Mouse (Mus musculus) frontal cortex, postnatal 25 days (tissue): Measurements from ENCODE around the gene Ubash3a.

Experiments used
- DNase-seq, 2 experiments: peaks; one replicate each; pipeline ENCODE4 v3.0.0; 2022; ENCODE audit warnings: low spot score in 2 of 2

The Ubash3a gene

DNA sequence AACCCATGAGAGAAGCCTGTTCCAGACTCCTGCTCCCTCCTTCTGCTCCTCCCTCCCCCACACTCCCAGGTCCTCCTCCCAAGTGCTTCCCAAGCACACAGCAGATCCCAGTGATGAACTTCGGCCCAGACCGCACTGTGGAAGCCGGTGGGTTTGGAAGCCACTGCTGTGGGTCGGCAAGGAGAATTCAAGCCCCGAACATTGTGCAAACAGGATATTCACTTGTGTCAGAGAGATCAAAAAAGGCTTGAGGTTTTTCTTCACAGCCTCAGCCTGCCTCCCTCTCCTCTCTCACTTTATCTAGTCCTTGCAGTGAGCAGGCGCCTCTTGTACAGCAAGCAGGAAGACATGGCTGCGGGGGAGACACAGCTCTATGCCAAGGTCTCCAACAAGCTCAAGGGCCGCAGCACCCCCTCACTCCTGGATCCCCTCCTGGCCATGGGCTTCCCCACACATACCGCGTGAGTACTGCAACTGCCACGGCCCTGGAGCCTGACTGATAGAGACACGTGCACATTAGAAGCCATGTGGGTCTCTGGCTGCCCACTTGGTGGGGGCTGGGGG lies at the start of gene Ubash3a:
Gene Ubash3a, plus strand, starts transcription at position 103 of the 564 bp plus-strand sequence.
- DNase-seq, result no peak

DNA sequence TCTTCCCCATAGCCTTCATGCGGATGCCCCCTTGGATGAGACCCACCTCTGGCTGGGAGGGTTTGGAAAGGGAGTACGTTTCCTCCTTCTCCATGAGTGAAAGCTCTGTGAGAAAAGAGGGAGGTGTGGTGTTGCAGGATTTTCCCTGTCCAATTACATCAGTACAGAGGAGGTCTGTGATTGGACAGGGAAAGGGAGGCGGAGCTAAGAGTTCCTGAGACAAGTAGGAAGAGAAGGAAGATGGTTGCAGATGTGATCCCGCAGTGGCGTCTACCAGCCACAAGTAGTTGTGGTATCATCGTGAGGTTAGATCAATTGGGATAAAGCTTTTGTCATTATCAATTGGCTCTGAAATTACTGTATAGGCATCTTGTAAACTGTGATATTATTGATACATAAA lies 49.8 kb upstream of the Ubash3a start:
- DNase-seq, result no peak

DNA sequence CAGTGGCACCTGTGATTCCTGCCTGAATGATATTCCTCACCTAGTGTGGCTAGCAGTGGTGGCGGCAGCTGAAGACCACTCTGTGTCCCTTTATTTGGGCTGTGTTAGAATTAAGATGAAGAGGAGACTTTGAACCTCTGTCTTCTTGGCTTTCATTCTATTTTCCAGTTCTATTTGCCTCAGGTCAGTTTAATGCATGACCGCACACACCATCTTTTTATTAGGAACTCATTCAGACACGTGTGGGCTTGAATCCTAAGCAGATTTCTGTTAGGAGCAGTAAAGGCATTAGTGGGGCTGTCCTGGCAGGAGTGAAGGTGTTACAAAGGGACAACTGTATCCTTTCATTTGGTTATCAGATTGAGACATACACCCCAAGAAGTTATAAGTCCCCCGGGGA lies 47.4 kb upstream of the Ubash3a start:
- no peak for DNase-seq

DNA sequence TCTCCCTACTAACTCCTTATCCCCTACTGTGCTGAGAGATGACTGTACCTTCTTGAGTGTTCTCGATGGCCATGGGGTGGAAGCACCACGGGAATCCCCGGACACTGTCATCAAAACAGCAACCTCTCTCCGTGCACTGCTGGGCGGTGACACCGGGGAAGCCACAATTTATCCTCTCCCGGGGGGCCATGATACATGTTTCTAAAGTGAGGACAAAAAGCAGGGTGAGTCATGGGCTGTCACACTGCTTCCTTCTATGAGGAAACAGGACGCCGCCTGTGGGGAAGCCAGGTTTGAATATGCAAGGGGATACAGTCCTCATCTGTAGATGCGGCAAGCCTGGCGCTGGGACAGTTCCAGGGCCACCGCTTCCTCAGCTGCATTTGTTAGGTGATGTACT lies 45.1 kb upstream of the Ubash3a start:
- DNase-seq, result no peak

DNA sequence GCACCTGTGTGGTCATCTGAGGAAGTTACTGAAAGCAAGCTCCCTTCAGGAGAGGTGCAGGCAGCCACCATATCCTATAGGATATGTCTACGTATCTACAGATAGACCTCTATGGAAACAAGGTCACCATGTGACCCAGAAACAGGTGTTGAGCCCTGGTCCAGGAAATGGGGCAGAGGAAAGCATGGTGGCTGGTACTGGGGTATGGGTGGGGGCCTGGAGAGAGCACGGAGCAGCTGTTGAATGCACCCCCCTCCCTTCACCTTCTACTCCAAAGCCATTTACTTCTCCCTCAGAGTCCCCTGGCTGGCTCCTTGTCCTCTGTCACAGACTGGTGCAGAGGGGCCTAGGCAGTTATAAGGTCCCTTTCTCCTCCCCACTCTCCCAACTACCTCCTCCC lies 43.9 kb upstream of the Ubash3a start:
- DNase-seq, result no peak

DNA sequence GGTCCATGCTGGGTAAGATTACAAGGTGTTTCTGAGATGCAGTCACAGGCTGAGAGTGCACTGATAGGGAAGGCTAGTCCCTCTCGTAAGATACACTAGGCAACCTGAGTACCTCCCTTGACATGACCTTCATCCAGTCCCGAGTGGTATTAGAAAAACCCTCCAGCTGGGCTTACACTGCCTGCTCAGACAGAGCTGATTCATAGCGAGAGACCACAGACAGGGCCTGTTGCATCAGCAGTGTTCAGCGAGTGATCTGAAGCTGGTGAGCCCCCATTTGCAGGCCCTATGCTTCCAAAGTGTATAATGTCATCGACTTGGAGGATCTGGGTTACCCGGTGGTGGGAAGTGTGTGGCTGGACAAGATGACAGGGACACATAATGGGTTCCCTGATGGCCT lies 42.5 kb upstream of the Ubash3a start, which contains the start of gene Tff1:
Gene Tff1, minus strand, starts transcription at position 151 of the 400 bp plus-strand sequence.
- DNase-seq, result no peak

DNA sequence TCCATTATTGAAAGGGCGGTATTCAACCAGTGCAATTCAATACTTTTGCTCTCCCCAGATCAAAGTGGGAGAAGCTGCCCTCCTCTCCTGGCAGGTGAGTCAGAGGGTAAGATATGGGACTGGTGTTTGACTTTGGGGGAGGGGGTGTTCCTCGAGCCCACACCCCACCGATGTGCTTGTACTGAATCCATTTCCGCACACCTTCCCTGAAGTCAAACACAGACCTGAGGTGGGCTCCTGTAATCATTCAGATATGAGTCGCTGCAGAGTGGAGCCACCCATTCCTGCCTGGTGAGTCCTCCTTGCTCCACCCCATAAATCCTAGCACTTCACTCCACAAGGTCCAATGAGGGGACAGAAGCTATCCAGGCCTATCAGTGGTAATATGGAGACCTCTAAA lies 37.9 kb upstream of the Ubash3a start:
- DNase-seq, result no peak

DNA sequence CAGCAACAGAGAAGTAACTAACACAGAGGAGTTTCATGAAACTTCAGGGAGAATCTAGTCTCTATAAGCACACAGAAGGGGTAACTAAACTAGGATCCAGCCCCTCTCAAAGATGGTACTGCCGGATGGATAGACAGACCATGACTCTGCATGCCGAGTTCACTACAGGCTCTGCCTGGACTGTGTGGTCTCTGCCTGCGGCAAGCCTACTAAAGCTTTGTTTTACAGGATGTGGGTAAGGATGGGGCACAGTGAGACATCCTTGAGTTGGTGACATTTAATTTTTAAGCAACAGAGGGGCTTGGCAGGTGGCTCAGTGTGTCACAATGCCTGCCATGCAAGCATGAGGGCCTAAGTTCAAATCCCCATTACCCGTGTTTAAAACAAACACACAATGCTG lies 31.4 kb upstream of the Ubash3a start:
- DNase-seq, result no peak

DNA sequence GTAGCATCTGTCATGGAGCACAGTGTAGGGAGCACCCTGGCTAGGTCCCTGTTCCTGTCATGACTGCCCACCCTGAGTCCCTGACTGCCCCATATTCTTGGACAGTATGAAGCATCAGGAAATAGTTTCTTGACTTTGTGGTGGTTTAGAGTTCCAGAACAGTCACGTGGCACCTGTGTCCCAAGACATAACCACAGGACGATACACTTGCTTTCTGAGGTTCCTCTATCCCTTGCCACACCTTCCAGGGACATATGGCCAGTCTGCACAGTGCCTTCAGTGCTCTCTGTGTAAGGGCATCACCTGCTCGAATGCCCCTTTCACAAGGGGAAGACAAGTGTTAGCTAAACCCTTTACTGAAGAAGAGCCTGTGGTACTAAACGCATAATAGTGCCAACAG lies 26.2 kb upstream of the Ubash3a start:
- no peak for DNase-seq

DNA sequence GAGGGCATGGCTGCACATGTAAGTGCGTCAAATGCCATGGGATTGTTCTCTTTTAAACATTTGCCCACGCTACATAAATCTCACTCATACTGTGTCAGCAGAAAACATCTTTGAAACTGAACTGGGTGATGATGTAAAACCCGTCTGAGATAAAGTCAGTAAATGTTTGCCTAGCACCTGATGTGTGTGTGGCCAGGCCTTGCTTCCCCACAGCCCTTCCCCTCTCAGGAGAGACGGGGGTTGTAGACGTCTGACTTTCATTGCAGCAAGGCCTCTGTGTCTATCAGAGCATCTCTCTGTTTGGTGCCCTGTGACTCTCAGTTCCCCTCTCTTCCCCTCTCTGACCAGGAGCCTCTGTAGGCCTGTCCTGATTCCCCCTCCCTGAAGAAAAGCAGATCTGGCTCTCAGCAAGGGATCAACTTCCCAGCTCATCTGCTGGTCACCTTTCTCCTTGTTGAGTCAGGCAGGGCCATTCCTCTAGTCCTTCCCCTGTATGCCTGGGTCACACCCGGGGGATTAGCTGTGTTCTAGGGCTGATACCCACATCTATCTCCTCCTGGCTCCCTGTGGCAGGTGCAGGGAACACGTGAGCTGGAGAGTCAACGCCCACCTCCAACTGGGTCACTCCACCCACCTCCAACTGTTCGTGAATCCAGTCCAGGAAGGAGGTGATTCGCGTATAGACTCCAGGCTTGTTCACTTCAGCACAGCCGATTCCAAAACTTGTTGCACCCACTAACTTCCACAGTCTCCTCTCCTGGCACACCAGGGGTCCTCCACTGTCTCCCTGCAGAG lies 24.3 kb upstream of the Ubash3a start:
- DNase-seq, result peak in 1 of 2 experiments; percentile 6

DNA sequence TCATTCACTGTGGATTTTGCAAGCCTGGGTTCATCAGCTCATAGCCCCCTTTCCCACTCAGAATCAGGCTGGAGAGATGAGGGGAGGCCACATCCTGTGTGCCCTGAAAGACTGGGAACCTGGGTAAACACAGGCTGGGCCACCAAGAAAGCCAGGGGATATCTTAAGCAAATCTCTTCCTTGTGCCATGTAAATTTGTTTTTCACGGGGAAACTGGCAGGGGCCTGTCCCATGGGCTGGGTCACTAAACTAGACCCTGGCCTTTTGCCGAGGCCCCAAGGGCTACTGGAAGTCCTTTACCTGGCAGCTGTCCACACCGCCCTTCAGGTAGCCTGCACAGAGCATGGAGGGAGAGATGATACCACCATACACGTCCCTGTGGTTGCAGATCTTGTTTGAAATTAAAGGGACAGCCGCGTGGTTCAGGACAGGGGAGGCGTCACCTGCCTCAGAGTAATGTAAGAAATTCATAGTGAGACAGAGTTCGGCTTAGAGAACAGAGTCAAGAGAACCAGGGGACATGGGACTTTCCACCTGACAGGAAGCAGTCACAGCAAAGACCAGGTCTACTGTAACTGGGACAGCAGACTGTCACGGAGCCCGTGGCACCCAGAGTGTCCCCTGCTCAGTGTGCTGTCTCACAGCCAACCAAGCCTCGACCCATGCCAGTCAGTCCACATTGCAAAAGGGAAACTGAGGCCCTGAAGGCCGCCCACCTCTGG lies 23.2 kb upstream of the Ubash3a start:
- DNase-seq, result no peak

DNA sequence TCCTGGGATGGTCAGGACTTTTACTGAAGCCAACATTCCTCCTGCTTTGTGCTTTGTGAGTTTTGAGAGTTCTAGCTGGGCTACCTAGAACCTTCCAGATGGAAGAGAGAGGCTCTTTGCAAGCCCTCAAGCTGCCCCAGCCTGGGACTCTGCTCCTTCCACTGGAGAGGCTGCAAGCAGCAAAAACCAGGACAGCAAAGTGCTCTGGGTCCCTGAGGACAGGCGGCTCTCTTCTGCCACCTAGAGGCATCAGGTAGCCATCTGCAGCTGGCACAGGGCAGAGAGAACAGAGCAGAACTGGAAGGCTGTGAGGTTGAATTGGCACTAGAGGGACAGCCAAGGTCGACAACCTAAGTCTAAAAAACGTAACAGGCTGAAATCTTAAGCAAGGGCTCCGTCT lies 20.3 kb upstream of the Ubash3a start:
- peak; percentile 42 to 56 for DNase-seq

DNA sequence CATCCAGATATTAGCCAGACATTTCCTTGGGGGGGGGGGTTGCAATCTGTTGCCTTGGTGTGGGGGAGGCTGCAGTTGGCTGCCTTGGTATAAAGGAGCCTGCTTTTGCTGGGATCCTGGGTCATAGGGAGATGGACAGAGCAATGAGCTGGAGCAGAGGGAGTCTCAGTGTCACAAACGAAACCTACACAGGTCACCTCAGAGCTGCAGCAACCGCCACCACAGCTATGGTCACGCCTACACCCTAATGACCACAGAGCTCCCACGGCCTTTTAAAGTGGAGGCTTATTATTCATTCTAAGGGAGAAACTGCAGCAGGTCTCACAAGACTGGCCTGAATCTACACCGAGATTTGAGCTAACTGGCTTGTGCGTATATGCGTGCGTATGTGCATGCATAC lies 15.8 kb upstream of the Ubash3a start:
- DNase-seq, result no peak

DNA sequence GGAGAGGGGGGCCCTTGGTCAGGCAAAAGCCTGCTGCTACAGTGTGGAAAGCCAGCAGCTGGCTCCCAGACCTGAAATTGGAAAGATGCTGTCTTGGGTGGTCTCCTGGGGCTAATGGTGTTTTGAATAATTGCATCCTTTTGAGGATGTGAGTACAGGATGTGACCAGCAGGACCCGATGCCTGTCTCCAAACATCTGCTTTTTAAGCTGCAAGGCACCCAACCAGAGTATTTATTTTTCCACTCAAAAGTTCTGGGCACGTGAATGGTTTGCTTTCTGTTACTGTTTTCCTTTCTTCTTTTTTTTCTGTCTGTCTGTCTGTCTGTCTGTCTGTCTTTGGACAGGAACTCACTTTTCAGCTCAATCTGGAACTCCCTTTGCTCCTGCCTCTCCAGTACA lies 15.0 kb upstream of the Ubash3a start:
- no peak for DNase-seq

DNA sequence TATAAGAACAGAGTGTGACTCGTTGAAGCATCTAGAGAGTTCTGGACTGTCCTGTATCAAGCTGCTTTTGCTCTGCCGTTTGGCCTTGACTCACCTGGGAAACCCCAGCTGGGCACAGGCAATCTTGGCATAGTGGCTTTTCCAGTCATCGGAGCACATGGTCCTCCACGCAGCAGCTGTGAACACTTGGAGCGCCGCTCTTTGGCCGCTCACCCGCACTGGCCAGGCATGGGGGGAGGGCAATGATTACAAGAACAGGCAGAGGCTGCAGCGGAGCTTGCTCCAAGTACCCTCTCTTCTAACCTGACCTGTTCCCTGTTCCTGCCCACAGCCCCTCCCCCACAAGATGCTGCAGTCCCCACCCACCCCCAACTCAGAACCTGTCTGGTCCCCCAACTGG lies 14.3 kb upstream of the Ubash3a start:
- no peak for DNase-seq

DNA sequence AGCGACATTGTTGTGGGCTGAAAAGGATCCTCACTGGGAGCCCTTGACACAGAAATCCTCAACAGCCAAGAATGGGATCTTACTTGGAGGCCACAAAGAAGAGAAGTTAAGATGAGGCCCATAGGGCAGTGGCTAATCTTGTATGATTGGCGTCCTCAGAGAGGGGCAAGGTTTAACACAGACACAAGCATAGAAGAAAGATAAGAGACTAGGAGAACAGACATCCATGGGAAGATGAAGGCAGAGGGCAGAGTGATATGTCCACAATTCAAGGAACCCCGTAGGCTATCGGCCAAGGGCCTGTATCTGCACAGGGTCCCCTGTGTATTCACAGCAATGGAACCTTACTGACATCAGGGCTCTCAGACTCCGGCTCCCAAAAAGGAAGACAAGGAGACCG lies 12.5 kb upstream of the Ubash3a start:
- no peak for DNase-seq

DNA sequence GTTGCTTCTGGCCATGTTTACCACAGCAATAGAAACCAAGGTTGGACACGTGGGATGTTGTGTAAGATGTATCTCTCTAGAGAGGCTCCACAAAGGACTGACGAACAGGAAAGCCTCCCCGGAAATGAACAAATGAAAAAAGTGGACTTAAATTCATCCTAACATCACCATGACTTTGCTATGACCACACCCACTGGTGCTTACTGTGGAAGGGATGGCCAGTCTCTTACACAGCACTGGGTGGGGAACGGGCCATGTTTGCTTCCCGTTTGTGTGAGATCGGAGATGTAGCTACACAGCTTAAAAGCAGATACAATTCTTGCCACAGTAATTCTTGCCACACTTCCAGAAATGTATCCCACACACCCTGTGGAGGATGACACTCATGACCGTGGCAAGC lies 11.4 kb upstream of the Ubash3a start:
- no peak for DNase-seq

DNA sequence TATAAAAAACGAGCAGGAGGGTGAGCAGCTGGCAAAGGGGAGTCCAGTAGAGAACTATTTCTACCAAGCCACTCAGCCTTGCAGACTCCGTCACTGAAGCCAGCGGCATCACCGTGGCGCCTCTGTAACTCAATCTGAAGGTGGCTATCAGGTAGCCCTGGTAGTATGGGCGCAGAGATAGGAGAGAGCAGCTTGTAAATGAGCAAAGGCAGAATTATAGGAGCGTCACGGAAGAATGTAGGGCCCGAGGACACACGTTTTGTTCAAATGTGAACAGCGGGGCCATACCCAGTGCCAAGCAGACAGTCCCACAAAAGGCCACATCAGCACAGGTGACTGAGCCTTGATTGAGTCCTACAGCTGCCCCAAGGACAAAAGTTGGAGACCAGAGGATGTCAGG lies 8.8 kb upstream of the Ubash3a start, which contains the start of gene Tmprss3:
Gene Tmprss3, minus strand, starts transcription at position 101 of the 400 bp plus-strand sequence.
- no peak for DNase-seq

DNA sequence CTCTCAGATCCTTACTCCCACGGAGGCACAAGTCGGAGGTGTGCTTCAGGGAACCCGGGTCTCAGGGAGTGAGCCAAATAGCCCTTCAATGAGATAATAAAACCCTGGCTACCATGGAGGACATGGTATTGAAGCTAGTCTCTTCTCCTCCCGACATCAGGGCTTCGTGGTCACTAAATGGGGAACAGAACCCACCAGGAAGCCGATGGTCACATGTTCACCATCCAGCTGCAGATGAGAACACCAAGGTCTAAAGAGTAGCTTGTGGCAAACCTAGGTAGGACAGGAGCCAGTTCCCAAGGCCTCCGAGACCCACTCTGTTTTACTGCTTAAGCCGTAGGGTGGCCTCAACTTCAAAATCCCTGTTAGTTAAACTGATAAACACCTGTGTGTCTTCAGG lies 981 bp downstream of the Ubash3a start:
- no peak for DNase-seq

DNA sequence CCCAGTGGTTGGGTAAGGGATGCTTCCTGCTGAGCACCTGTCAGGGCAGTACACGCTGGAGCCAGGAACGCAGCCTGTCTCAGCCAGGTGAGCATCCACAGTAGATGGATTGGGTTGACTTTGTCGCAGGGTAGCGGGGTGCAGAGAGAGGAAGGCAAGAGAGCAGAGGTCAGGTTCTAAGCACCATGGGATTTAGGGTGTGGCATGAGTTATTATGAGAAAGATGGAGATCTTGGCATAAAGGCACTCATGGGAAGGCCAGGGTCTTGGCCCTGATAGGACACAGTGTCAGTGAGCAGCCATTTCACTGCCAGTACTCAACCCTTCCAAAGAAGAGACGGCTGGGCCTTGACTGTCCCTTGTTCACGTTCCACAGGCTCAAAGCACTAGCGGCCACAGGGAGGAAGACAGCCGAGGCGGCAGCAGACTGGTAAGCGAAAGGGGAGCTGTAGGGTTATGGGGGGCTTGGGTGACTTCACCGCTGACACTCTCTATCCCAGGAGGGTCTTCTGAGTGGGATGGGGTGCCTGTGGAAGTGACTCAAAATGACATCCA lies 1.8 kb downstream of the Ubash3a start:
- DNase-seq, result no peak

DNA sequence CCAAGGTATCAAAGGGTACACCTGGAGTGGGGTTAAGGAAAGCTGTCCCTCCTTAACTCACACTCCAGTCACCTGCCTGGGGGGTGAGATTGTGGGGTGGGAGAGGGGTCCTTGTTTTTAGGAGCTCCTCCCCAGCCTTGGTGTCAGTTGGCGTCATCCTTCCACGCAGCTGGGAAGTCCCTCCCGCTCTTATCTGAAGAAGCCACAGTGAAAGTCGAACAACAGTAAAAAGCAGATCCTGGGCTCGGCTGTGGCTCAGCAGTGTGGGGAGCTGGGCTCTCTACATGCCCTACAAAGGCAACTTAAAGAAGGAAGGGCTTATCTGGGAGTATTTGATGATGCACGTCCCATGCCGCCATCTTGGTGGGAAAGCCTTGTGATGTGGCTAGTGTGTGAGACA lies 2.6 kb downstream of the Ubash3a start:
- no peak for DNase-seq

DNA sequence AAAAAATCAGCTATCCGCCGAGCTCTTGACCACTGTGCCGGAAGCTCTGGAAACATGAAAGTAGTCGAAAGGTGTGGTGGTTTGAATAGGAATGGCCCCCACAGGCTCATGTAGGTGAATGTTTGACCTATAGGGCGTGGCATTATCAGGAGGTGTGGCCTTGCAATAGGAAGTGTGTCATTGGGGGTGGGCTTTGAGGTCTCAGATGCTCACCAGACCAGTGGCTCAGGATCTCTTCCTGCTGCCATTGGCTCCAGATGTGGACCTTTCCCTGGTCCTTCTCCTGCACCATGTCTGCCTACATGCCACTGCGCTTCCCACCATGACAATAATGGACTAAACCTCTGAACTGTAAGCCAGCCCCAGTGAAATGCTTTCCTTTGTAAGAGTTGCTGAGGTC lies 4.2 kb downstream of the Ubash3a start:
- no peak for DNase-seq
